Mouse (Mus musculus) MEL (cell line): ENCODE data around the gene Prdm5. TPM values are rescaled to one million over a fixed set of nuclear protein-coding genes. Genes with fewer than 3 reads are reported as not detected.

Experiments
- DNase-seq: peaks from one replicate; pipeline ENCODE4 v3.0.0; 2011; ENCODE audit warnings: low read depth, low spot score
- H3K27ac ChIP-seq: 2 replicates; pipeline ENCODE4 v1.5.1; 2012; ENCODE audit warnings: low read depth, mild to moderate bottlenecking, control low read depth, low read length, moderate library complexity; ENCODE audit not compliant: control insufficient read depth
- H3K27me3 ChIP-seq, 2 experiments: fragments of 150-350 bp in 1 of 2; sonication (generic) in 1 of 2; 2 replicates each; pipeline ENCODE4 v1.6.1; 2012; ENCODE audit warnings: low read length in 2 of 2, mild to moderate bottlenecking in 2 of 2, improper control_type of control experiment in 1 of 2, moderate library complexity in 1 of 2; ENCODE audit not compliant: insufficient read depth in 2 of 2, control insufficient read depth in 1 of 2
- H3K36me3 ChIP-seq, 2 experiments: 2 replicates each; pipeline ENCODE4 v1.6.1; 2012 to 2014; ENCODE audit warnings: low read length in 2 of 2, improper control_type of control experiment in 1 of 2, inconsistent platforms in 1 of 2, mild to moderate bottlenecking in 1 of 2; ENCODE audit not compliant: insufficient read depth in 2 of 2, control insufficient read depth in 1 of 2
- H3K4me1 ChIP-seq, 2 experiments: fragments of 150-350 bp in 1 of 2; sonication (generic) in 1 of 2; 2 replicates each; pipeline ENCODE4 v1.6.1; 2012; ENCODE audit warnings: low read length in 2 of 2, improper control_type of control experiment in 1 of 2, mild to moderate bottlenecking in 1 of 2; ENCODE audit not compliant: insufficient read depth in 2 of 2, control insufficient read depth in 1 of 2
- H3K4me3 ChIP-seq, 2 experiments: fragments of 150-350 bp in 1 of 2; sonication (generic) in 1 of 2; 2 replicates each; pipeline ENCODE4 v1.5.1; 2012; ENCODE audit warnings: low read depth in 2 of 2, low read length in 2 of 2, mild to moderate bottlenecking in 2 of 2, moderate library complexity in 2 of 2, control low read depth in 1 of 2, improper control_type of control experiment in 1 of 2; ENCODE audit not compliant: control insufficient read depth in 1 of 2, insufficient read depth in 1 of 2
- H3K79me2 ChIP-seq: 2 replicates; pipeline ENCODE4 v1.6.1; 2012; ENCODE audit warnings: mild to moderate bottlenecking, low read length, moderate library complexity; ENCODE audit not compliant: control insufficient read depth, poor library complexity, insufficient read depth
- H3K9ac ChIP-seq: 2 replicates; pipeline ENCODE4 v1.6.1; 2012; ENCODE audit warnings: low read depth, mild to moderate bottlenecking, control low read depth, low read length, moderate library complexity; ENCODE audit not compliant: control insufficient read depth, poor library complexity, severe bottlenecking
- H3K9me3 ChIP-seq: fragments of 150-350 bp; sonication (generic); replicated peaks from 2 replicates; pipeline ENCODE4 v1.6.1; 2012; ENCODE audit warnings: mild to moderate bottlenecking, low read length, improper control_type of control experiment, moderate library complexity; ENCODE audit not compliant: insufficient read depth
- CTCF ChIP-seq, 3 experiments: IDR thresholded peaks in 2 of 3; conservative IDR thresholded peaks in 1 of 3; 2 replicates each; pipeline ENCODE4 v1.5.1; 2011 to 2012; ENCODE audit warnings: low read length in 3 of 3, low read depth in 2 of 3, mild to moderate bottlenecking in 2 of 3, improper control_type of control experiment in 1 of 3, inconsistent platforms in 1 of 3, mixed read lengths in 1 of 3, moderate library complexity in 1 of 3; ENCODE audit not compliant: control insufficient read depth in 1 of 3, insufficient read depth in 1 of 3, poor library complexity in 1 of 3, severe bottlenecking in 1 of 3
- E2F4 ChIP-seq: IDR thresholded peaks from 2 replicates; pipeline ENCODE4 v1.6.1; 2011; ENCODE audit warnings: low read depth, low read length, improper control_type of control experiment, borderline replicate concordance
- EP300 ChIP-seq, 2 experiments: IDR thresholded peaks; 2 replicates each; pipeline ENCODE4 v1.6.1; 2011; ENCODE audit warnings: improper control_type of control experiment in 2 of 2, low read length in 2 of 2, low read depth in 1 of 2, mild to moderate bottlenecking in 1 of 2
- ETS1 ChIP-seq: IDR thresholded peaks from 2 replicates; pipeline ENCODE4 v1.6.1; 2012; ENCODE audit warnings: low read depth, mild to moderate bottlenecking, inconsistent platforms, low read length, improper control_type of control experiment, moderate library complexity
- GATA1 ChIP-seq: IDR thresholded peaks from 2 replicates; pipeline ENCODE4 v1.6.1; 2011; ENCODE audit warnings: low read depth, low read length, improper control_type of control experiment
- HCFC1 ChIP-seq: IDR thresholded peaks from 2 replicates; pipeline ENCODE4 v1.6.1; 2012; ENCODE audit warnings: low read depth, mild to moderate bottlenecking, inconsistent platforms, low read length, improper control_type of control experiment, moderate library complexity
- MAFK ChIP-seq: IDR thresholded peaks from 2 replicates; pipeline ENCODE4 v1.6.1; 2011; ENCODE audit warnings: low read depth, mild to moderate bottlenecking, low read length, improper control_type of control experiment, borderline replicate concordance
- MAZ ChIP-seq: IDR thresholded peaks from 2 replicates; pipeline ENCODE4 v1.6.1; 2012; ENCODE audit warnings: low read depth, mild to moderate bottlenecking, inconsistent platforms, low read length, improper control_type of control experiment
- MEF2A ChIP-seq: IDR thresholded peaks from 2 replicates; pipeline ENCODE4 v1.6.1; 2014; ENCODE audit warnings: low read depth, mild to moderate bottlenecking, inconsistent platforms, low read length, improper control_type of control experiment; ENCODE audit not compliant: poor library complexity, insufficient replicate concordance, severe bottlenecking; ENCODE audit errors: extremely low read depth
- NRF1 ChIP-seq: IDR thresholded peaks from 2 replicates; pipeline ENCODE4 v1.6.1; 2014; ENCODE audit warnings: low read depth, mild to moderate bottlenecking, inconsistent platforms, low read length, improper control_type of control experiment, moderate library complexity; ENCODE audit not compliant: poor library complexity, insufficient read depth, severe bottlenecking
- POLR2AphosphoS5 ChIP-seq: IDR thresholded peaks from 2 replicates; pipeline ENCODE4 v1.6.1; 2012; ENCODE audit warnings: low read depth, borderline replicate concordance, mild to moderate bottlenecking, inconsistent platforms, low read length, moderate library complexity, mixed read lengths
- RCOR1 ChIP-seq: IDR thresholded peaks from 2 replicates; pipeline ENCODE4 v1.6.1; 2012; ENCODE audit warnings: low read depth, mild to moderate bottlenecking, inconsistent platforms, low read length, improper control_type of control experiment
- SMC3 ChIP-seq: IDR thresholded peaks from 2 replicates; pipeline ENCODE4 v1.6.1; 2011; ENCODE audit warnings: low read depth, low read length, improper control_type of control experiment
- UBTF ChIP-seq: IDR thresholded peaks from 2 replicates; pipeline ENCODE4 v1.6.1; 2012; ENCODE audit warnings: low read depth, mild to moderate bottlenecking, inconsistent platforms, low read length, improper control_type of control experiment, moderate library complexity, borderline replicate concordance; ENCODE audit not compliant: insufficient read depth
- USF1 ChIP-seq: IDR thresholded peaks from 2 replicates; pipeline ENCODE4 v1.6.1; 2014; ENCODE audit warnings: low read depth, mild to moderate bottlenecking, inconsistent platforms, low read length, improper control_type of control experiment, moderate library complexity
- ZKSCAN1 ChIP-seq: IDR thresholded peaks from 2 replicates; pipeline ENCODE4 v1.6.1; 2012; ENCODE audit warnings: low read depth, mild to moderate bottlenecking, inconsistent platforms, low read length, improper control_type of control experiment, moderate library complexity
- ZNF384 ChIP-seq: IDR thresholded peaks from 2 replicates; pipeline ENCODE4 v1.6.1; 2012; ENCODE audit warnings: low read depth, mild to moderate bottlenecking, inconsistent platforms, low read length, improper control_type of control experiment
- polyA plus RNA-seq, 2 experiments: library from polyadenylated mRNA; stranded (reverse) in 1 of 2; unstranded in 1 of 2; fragments of >175 nt in 1 of 2; fragments of >200 nt in 1 of 2; gene quantifications; 2 replicates each; pipeline versions ENCODE4 v1.2.1 to v1.2.4; 2012; ENCODE audit warnings: low replicate concordance in 2 of 2, low read depth in 1 of 2; ENCODE audit not compliant: insufficient read length in 2 of 2, insufficient read depth in 1 of 2, missing spikeins in 1 of 2
- total RNA-seq: library from RNA; depleted of rRNA; stranded (reverse); fragments of 300-350 nt; gene quantifications from 2 replicates; pipeline ENCODE4 v1.2.3, GENCODE M21; 2012

The Prdm5 gene
- total and polyA plus RNA-seq, 3 experiments = 0.04 TPM; not detected in 2

GRCm38 (mm10) chr6:65892045-65892660 is 113.4 kb downstream of the Prdm5 start:
- Histone ChIP-seq H3K27me3 (no peaks in the 10 kb centered on the region), H3K4me3 (no peak overlapping the region), H3K36me3 (no peaks in the 10 kb centered on the region), H3K79me2 (no peaks in the 10 kb centered on the region), H3K4me1 (no peaks in the 10 kb centered on the region), H3K9ac (no peak overlapping the region), H3K27ac (no peak overlapping the region), H3K9me3 (no peaks in the 10 kb centered on the region)
- no peak for DNase-seq
- TF ChIP-seq USF1 (no peak), ZNF384 (no peak), EP300 (IDR thresholded peaks at IDR 0.05; ENCODE audit: low read depth in 1 of 2, low read length in 2 of 2) (no peak), MAZ (no peak), ETS1 (no peak), SMC3 (no peak), POLR2AphosphoS5 (no peak), HCFC1 (no peak), MAFK (no peak), UBTF (no peak), CTCF (IDR thresholded peaks at IDR 0.05 in 2 of 3, conservative IDR thresholded peaks at IDR 0.05 in 1 of 3; ENCODE audit: control insufficient read depth in 1 of 3, insufficient read depth in 1 of 3, low read depth in 2 of 3, low read length in 3 of 3, poor library complexity in 1 of 3, severe bottlenecking in 1 of 3) (no peak)

GRCm38 (mm10) chr6:65906657-65907182 is 127.9 kb downstream of the Prdm5 start:
- DNase-seq = no peak
- Histone ChIP-seq H3K4me1 (no peaks in the 10 kb centered on the region), H3K36me3 (no peaks in the 10 kb centered on the region), H3K4me3 (no peak overlapping the region), H3K79me2 (no peaks in the 10 kb centered on the region)
- no peak for TF ChIP-seq GATA1
- no peak for TF ChIP-seq RCOR1
- TF ChIP-seq MEF2A = no peak
- TF ChIP-seq ZKSCAN1 = no peak
- no peak for TF ChIP-seq NRF1
- TF ChIP-seq E2F4 = no peak
- TF ChIP-seq, all 39 proteins: peak for 0
- no peak overlapping the region for H3K27ac ChIP-seq
- H3K27me3 ChIP-seq = no peaks in the 10 kb centered on the region; a peak in 2 of 4 replicates
- no peaks in the 10 kb centered on the region for H3K9me3 ChIP-seq
- no peak overlapping the region for H3K9ac ChIP-seq
